Mouse (Mus musculus): Measurements from ENCODE around the gene Fkbp11. TPM values are rescaled to one million over a fixed set of nuclear protein-coding genes. Genes with fewer than 3 reads are reported as not detected.
"Not testable (repeated sequence)": the region's sequence is repeated elsewhere in the genome, so short reads cannot be mapped to it uniquely, and the experiment has no call there.

The Fkbp11 gene
- total RNA-seq, 1 experiment from 2014 or later = 10.9 TPM

DNA sequence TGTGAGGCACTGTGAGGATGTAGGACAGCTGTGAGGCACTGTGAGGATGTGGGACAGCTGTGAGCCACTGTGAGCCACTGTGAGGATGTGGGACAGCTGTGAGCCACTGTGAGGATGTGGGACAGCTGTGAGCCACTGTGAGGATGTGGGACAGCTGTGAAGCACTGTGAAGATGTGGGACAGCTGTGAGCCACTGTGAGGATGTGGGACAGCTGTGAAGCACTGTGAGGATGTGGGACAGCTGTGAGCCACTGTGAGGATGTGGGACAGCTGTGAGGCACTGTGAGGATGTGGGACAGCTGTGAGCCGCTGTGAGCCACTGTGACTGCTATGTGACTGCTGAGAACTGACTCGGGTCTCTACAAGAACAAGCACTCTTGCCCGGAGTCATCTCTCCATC lies 15.9 kb upstream of the Fkbp11 start:
- ATAC-seq (ENCODE audit: extremely low read depth, insufficient number of reproducible peaks, low FRiP score, poor library complexity, severe bottlenecking) = not testable (repeated sequence)

DNA sequence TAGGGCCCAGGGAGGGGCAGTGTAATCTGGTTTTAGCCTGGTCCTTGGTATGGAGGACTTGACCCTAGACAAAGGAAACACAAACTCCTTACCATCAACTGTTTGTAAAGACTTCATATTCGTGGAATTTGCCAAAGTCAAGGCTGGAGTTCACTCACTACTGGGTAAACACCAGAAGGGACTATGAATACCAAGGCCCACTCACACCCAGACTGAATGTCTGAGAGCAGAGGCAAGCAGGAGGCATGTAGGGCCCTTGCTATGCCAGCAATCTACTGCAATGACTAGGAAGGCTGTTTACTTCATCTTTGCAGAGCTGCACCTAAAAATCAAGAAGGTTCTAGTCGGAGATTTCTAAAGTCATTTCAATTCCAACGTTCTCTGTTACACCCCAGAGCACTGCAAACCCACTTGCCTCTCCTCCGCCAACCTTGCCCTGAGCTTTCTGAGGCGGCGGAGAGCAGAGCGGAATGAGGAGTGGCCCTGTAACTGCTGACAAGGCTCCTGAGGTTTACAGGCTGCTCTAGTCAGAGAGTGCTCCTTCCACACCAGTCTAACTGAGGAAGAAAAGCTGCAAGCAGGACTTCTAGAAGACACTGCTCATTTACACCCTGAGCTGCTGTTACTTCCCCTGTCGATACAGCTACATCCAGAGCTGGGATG lies 14.9 kb upstream of the Fkbp11 start:
- ATAC-seq (ENCODE audit: extremely low read depth, insufficient number of reproducible peaks, low FRiP score, poor library complexity, severe bottlenecking) = no peak

DNA sequence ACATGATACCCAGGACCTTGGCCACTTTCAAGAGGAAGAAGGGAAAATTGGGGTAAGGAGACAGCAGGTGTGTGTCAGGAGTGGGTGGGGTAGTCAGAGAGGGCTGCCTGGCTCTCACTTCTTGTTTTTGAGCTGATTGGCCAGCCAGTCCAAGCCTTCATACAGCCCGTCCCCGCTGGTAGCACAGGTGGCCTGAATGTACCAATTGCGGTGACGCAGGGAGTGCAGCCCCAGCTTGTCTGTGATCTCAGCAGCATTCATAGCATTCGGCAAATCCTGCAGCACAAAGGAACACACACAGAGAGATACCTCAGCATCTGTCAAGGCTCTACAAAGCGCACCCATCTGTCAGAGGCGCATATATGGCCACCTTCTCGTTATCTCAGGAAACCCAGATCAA lies 12.2 kb upstream of the Fkbp11 start:
- ATAC-seq (ENCODE audit: extremely low read depth, insufficient number of reproducible peaks, low FRiP score, poor library complexity, severe bottlenecking) = no peak

DNA sequence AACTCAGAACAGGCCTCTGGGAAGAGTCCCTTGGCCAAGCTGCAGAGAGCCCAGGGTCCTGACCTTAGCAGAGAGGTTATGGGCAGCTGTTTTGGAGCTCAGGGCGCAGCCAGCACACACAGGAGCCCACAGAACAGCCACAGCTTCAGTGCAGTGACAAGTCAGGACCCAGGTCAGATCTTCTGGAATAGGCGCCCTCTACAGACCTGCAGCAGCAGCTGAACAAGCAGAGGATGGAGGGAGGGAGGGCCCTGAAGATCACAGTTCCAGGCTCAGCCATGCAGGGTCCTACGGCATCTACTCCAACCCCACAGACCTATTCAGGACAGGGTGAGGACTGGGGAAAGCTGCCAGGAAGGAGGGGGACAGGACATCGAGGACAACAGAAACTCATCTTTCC lies 10.8 kb upstream of the Fkbp11 start:
- no peak for ATAC-seq (ENCODE audit: extremely low read depth, insufficient number of reproducible peaks, low FRiP score, poor library complexity, severe bottlenecking)

DNA sequence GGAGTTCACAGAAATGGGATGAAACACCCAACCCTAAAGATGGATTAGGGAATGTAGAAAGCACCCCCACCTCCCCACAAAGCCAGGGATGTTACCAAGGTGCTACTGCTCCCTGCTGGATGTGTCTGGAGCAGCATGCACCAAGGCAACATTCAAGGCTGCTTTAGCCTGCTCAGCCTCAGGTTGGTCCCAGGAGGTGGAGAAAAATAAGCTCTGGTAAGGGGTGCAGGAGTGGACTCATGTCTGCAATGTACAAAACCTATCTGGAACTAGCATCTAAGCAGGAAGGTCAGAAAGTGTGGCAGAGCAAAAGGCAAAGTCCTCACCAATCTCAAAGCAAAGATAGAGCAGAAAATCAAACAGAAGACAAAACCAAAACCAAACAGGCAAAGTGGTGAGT lies 9.9 kb upstream of the Fkbp11 start:
- ATAC-seq (ENCODE audit: extremely low read depth, insufficient number of reproducible peaks, low FRiP score, poor library complexity, severe bottlenecking) = no peak

DNA sequence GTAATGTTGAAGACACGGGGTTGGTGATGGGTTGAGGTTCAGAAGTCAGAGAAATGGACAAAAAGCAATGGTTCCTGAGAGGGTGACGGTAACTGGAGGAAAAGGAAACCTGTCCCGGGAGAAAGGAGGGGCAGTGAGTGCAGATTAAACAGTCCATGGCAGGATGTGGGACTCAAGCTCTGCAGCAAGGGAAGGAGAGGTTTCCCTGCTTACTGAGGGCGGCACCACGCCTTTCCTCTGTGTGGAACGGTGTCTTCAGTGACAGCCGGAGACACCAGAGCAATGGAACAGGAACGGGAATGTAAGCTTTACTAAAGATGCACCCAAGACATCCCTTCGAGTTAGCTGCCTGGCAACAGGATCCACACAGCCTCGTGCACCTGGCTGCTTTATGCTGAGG lies 8.5 kb upstream of the Fkbp11 start:
- ATAC-seq (ENCODE audit: extremely low read depth, insufficient number of reproducible peaks, low FRiP score, poor library complexity, severe bottlenecking) = no peak

DNA sequence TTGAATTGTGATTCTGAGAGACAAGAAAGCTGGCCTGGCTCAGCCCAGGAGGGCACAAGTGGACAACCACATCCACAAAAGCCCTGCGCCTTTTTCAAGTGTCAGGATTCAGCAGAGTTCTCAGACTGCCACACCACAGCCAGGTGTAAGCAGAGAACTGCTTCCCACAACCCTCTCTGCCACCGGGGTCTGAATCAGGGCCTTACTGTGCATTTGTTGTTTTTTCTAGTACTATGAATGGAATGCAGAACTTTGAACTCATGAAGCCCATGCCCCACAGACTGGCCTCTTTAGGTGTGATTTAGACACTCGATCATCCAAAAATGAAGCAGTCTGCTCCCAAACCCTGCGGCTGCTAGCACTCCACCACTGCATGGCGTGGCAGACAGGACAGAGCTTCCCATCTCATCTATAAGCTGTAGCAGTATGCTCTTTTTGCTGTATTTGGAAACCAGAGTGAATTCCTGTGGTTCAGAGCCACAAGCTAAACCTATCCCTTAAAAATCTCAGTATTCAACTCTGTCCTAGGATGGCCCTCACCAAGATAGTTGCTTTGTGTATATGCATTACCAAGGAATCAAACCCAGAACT lies 6.1 kb upstream of the Fkbp11 start:
- ATAC-seq (ENCODE audit: extremely low read depth, insufficient number of reproducible peaks, low FRiP score, poor library complexity, severe bottlenecking) = no peak

DNA sequence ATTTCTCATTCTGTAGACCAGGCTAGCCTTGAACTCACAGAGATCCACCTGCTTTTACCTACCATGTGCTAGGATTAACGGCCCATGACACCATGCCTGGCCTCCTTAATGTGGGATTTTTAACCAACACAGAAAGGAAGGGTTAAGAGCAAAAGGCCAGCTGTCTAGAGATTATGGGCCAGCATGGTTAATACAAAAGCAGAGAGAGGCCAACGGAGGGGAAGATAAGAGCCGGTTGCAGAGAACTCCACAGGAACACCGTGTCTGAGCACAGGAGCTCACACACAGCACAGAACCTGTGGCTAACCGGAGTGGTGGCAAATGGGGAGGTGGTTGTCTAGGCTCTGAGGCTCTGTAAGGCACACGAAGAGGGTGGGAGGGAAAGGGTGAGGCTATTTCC lies 5.4 kb upstream of the Fkbp11 start:
- ATAC-seq (ENCODE audit: extremely low read depth, insufficient number of reproducible peaks, low FRiP score, poor library complexity, severe bottlenecking) = no peak

DNA sequence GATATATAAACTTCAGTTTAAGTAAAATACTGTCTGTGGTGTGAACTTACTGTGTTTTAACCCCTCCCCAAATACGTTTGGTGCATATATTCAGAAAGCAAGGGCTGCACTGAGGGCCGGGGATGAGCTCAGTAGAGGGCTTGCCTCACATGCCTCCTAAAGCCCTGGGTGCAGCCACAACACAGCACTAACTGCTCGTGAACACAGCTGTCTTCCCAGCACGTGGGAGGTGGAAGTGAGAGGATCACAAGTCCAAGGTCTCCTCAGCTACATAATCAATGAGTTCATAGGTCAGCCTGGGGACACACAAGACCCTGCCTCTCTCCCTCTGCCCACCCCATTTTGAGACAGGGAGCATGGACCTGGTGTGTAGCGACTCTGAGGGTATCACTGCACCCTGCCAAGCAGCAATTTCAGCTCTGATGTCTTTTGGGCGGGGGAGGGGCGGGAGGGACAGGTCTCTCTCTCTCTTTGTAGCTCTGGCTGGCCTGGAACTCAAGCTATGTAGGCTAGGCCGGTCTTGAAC lies 4.1 kb upstream of the Fkbp11 start:
- ATAC-seq (ENCODE audit: extremely low read depth, insufficient number of reproducible peaks, low FRiP score, poor library complexity, severe bottlenecking) = no peak

DNA sequence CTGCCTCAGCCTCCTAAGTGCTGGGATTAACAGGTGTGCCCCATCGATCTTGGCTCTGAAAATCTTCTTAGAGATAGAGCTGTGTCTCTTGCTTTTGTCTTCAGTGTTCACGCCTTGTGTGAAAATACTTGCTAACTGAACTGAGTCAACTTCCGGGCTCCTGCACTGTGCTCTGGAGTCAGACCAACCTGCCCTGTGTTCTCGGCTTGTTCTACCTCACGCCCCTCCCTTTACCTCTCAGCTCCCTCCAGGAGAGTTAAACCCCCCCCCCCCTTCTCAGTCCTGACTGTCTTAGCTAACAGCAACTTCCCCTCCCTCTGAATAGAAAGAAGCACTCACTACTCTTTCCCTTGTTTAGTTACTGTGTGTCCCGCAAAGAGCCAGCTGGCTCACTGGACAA lies 2.8 kb upstream of the Fkbp11 start:
- ATAC-seq (ENCODE audit: extremely low read depth, insufficient number of reproducible peaks, low FRiP score, poor library complexity, severe bottlenecking) = no peak

DNA sequence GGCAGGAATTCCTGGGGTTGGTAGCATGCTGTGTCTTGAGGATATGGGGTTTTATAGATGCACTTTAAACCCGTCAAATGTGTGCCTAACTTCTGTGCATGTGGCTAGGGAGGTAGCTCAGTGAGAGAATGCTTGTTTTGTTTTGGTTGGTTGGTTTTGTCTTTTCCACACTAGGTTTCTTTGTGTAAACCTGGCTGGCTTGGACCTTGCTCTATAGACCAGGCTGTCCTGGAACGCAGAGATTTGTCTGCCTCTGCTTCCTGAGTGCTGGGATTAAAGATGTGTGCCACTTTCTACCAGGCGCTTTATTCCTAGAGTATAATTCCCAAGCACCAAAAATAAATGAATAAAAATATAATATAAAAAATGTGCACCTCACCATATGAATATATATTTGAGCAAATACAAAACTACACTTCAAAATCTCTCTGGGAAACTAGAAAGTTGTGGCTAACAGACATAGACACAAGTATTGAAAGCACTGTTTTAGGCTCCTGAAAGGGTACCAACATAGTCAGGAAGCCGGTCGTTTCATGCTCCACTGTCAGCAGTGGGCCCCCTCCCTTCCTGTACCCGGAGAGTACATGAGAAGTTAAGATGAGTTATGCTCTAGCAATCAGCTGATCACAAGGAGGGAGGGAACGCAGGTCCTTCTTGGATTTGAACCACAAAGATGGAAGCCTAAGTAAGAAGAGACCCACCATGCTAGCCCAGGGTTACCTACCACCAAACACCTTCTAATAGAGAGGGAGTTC lies 2.0 kb upstream of the Fkbp11 start:
- ATAC-seq (ENCODE audit: extremely low read depth, insufficient number of reproducible peaks, low FRiP score, poor library complexity, severe bottlenecking) = no peak

DNA sequence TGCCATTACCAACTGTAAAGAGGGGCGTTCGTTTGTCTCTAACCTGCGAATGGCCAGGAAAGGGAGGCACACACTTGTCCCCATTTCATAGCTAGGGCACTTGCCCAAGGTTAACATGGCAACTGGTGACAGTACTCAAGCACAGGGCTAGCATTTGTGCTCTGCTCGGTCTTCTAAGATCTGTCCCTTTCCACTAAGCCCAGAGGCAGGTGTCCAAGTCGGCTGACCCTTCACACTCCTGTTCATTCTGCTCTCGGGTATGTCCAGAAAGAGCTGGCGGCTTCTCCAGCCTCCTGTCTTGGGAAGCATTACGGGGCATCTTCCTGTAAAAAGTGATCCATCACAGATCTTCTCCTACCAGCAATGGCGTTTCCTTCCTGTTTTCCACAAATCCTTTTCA lies 368 bp upstream of the Fkbp11 start:
- no peak for ATAC-seq (ENCODE audit: extremely low read depth, insufficient number of reproducible peaks, low FRiP score, poor library complexity, severe bottlenecking)

DNA sequence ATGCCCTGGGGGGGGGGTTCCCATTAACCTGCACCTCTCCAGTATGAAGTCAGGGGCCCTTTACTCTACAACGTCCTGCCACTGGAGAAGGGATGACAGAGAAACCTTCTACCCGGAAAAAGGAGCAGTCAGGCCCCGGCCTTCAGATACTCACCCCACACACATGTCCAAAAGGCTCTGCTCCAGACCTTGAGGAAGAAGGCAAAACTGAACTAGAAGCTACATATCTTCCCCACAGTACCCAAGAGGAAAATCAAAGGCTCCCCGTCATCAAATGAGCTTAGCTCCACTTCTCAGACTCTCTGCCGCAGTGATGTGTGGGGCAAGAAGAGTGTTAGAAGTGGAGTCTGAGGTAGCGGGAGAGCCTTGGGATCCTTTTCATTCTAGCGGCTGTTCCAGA lies 1.3 kb downstream of the Fkbp11 start:
- no peak for ATAC-seq (ENCODE audit: extremely low read depth, insufficient number of reproducible peaks, low FRiP score, poor library complexity, severe bottlenecking)

DNA sequence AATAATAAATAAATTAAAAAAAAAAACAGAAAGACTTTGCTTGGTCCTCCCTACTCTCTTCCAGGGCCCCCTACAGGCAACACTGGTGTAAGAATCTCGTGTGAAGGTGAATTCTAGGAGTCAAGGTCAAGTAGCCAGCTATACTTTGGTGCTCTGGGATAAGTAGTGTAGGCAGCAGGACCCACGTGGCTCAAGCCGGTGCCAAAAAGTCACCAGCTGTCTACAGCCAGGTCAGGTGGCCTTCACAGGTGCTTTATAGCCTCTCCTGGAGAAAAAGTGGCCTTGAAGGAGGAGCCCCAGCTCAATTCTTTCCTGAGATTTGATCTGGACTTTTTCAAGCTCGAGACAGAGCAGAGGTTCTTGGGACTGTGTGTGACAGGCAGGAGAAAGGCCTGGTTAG lies 1.9 kb downstream of the Fkbp11 start:
- ATAC-seq (ENCODE audit: extremely low read depth, insufficient number of reproducible peaks, low FRiP score, poor library complexity, severe bottlenecking) = no peak

DNA sequence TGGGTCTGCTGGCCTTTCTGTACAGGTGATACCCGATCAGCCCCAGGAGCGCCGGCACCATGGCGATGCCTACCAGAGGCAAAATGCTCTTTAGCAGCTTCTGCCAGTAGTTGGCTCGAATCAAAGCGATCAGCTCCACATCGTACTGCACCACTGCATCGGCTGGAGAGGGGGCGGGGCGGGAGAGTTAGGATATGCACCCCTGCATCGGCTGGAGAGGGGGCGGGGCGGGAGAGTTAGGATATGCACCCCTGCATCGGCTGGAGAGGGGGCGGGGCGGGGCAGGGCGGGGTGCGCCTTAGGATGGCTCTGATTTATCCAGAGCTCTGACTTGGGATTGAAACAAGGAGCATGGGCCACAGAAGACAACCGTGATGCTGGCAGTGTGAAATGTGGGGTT lies 3.6 kb downstream of the Fkbp11 start:
- ATAC-seq (ENCODE audit: extremely low read depth, insufficient number of reproducible peaks, low FRiP score, poor library complexity, severe bottlenecking) = no peak

DNA sequence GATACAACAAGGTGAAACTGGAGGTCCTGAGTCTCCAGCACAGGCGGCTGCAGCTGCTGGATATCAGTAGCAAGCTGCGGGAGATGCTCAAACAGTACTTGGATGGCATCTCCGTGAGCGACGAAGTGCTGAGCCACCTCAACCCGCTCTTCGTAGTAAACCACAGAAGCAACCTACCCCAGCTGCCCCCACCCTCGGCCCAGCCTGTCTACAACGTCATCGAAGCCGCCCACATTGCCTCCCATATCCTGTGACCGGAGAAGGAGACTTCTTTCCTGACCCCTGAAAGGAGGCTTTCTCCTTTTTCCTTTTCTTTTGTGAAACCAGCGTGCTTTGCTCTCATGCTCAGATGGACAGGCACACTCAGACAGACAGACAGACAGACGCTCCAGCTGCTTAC lies 5.1 kb downstream of the Fkbp11 start:
- no peak for ATAC-seq (ENCODE audit: extremely low read depth, insufficient number of reproducible peaks, low FRiP score, poor library complexity, severe bottlenecking)

DNA sequence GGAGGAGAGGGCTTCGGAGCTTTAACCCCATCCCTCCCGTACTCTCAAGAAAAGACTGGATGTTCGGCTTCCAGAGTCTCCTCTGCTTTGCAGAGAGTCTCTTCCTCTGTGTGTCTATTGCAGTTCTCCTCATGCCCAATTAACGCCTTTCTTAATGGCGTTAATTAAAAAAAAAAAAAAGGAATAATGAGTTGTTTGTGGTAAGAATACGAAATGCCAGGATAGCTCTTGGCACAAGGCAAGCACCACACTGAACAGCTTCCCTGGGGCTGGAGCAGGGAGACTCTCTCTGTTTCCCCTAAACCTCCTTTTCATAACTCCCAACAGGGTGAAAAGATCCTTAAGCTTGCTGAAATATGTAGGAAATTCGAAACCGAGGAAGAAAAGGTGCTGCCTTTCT lies 5.8 kb downstream of the Fkbp11 start:
- ATAC-seq (ENCODE audit: extremely low read depth, insufficient number of reproducible peaks, low FRiP score, poor library complexity, severe bottlenecking) = no peak

DNA sequence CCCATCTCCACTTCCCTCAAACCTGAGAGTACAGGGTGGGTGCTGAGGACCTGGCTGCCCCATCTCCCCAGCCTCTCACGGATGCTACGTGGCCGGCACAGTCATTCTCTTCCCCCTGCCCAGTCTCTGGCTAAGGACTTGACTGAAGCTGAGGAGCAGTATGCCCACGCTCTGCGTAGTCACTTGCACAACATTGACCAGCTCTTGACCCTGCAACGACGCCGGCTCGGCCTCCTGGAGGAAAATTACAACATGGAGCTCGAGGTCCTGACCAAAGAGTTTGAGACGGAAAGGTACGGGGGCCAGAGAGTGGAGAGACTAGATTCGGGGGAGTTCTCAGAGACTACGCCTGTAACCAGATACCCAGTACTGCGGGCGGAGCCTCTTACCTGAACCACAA lies 10.7 kb downstream of the Fkbp11 start:
- peak; percentile 16; the same call in 1 of the 2 replicates for ATAC-seq (ENCODE audit: extremely low read depth, insufficient number of reproducible peaks, low FRiP score, poor library complexity, severe bottlenecking)

DNA sequence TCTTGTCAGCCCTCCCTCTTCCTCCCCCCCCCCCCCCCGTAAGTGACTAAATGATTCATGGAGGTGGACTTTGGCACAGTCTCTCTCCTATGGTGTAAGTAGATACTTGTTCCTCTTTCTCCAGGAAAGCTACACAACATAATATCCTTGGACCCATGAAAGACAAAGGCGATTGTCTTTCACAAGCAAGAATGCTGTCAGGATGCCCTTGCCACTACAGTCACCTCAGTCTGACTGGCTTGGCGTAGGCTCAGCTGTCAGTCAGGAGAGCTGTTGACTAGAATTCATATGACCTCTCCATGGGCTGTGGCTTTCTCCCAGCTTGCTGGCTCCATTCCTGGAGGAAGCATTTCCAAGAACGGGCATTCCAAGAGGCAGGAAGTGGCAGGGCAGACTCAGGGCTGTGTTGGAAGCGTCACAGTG lies 13.8 kb downstream of the Fkbp11 start:
- no peak for ATAC-seq (ENCODE audit: extremely low read depth, insufficient number of reproducible peaks, low FRiP score, poor library complexity, severe bottlenecking)

DNA sequence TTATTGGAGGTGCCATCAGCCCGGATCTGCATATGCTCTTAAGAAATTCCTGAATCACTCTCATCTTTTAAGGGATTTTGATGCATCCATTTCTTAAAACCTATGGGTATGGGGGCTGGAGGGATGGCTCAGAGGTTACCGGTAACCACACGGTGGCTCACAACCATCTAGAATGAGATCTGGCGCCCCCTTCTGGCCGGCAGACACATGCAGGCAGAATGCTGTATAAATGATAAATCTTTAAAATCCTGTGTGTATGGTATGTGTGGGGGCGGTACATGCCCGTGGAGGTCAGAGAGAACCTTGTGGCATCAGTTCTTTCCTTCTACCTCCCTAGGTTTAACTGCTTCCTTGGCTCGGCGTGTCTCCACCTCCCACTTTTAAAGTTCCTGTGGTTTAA lies 17.6 kb downstream of the Fkbp11 start:
- ATAC-seq (ENCODE audit: extremely low read depth, insufficient number of reproducible peaks, low FRiP score, poor library complexity, severe bottlenecking) = 0 out of 2 replicates have a peak, but pooled peaks have one; percentile 37

Data from neutrophil, adult 5-6 weeks (primary cell).